Mouse (Mus musculus): ENCODE results near the gene Wdr89.

- TF ChIP-seq CTCF (IDR thresholded peaks at IDR 0.05; ENCODE audit: extremely low read depth, insufficient read depth, low read length) = no peak
- TF ChIP-seq POLR2A (IDR thresholded peaks at IDR 0.05; ENCODE audit: extremely low read depth, insufficient read depth, low read length) = no peak
These were observed 21.7 kb downstream of the Wdr89 start for GRCm38 (mm10) chr12:75647663-75648062.
